Mouse (Mus musculus) liver, embryonic 12.5 days (tissue): ENCODE measurements around the gene Mgrn1. TPM values are rescaled to one million over a fixed set of nuclear protein-coding genes. Genes with fewer than 3 reads are reported as not detected.

Experiments
- ATAC-seq: fragments of 200-750 bp; cut with Nextera tagmentation; 2 replicates; pipeline ENCODE4 v1.8.0; 2017; ENCODE audit warnings: moderate number of reproducible peaks, mild to moderate bottlenecking, moderate library complexity
- H3K27ac ChIP-seq: fragments of 300-500 bp; sonication (generic); 2 replicates; pipeline ENCODE4 v1.5.1; 2016; ENCODE audit warnings: mild to moderate bottlenecking
- H3K27me3 ChIP-seq: fragments of 300-500 bp; sonication (generic); replicated peaks from 2 replicates; pipeline ENCODE4 v1.6.1; 2016; ENCODE audit warnings: mild to moderate bottlenecking, moderate library complexity
- H3K36me3 ChIP-seq: fragments of 300-500 bp; sonication (generic); 2 replicates; pipeline ENCODE4 v1.6.1; 2016; ENCODE audit warnings: mild to moderate bottlenecking, moderate library complexity
- H3K4me1 ChIP-seq: fragments of 300-500 bp; sonication (generic); 2 replicates; pipeline ENCODE4 v1.6.1; 2016
- H3K4me2 ChIP-seq: fragments of 300-500 bp; sonication (generic); 2 replicates; pipeline ENCODE4 v1.6.1; 2016; ENCODE audit warnings: mild to moderate bottlenecking, moderate library complexity
- H3K4me3 ChIP-seq: fragments of 300-500 bp; sonication (generic); 2 replicates; pipeline ENCODE4 v1.5.1; 2016; ENCODE audit warnings: mild to moderate bottlenecking, moderate library complexity
- H3K9ac ChIP-seq: fragments of 300-500 bp; sonication (generic); 2 replicates; pipeline ENCODE4 v1.6.1; 2016; ENCODE audit warnings: mild to moderate bottlenecking, moderate library complexity
- H3K9me3 ChIP-seq: fragments of 300-500 bp; sonication (generic); replicated peaks from 2 replicates; pipeline ENCODE4 v1.6.1; 2016; ENCODE audit warnings: mild to moderate bottlenecking, moderate library complexity
- WGBS: fragments of 180-500 bp; shearing (Covaris S2); methylation state at CpG from one replicate; pipeline ENCODE4 v1.1.7; 2016; ENCODE audit not compliant: insufficient replicate concordance; 5-methylcytosine and 5-hydroxymethylcytosine counted together
- polyA plus RNA-seq: library from polyadenylated mRNA; unstranded; fragments of >200 nt; fragmentation: Nextera tagmentation; extraction: Ambion mirVana; gene quantifications from 2 replicates; pipeline ENCODE4 v1.2.1, GENCODE M21; 2016

Gene Mgrn1
- polyA plus RNA-seq, 1 experiment from 2014 or later: 29.8 TPM

GRCm38 (mm10) chr16:4947378-4947777 is 61.3 kb downstream of the Mgrn1 start:
- Histone ChIP-seq H3K27ac (peak overlapping the region; percentile 6; the same call in 1 of the 2 replicates), H3K36me3 (peaks cover 86% of the 10 kb centered on the region), H3K9me3 (no peaks in the 10 kb centered on the region), H3K4me1 (0 out of 2 replicates have a peak, but pooled peaks cover 3% of the 10 kb centered on the region), H3K4me2 (no peak overlapping the region), H3K9ac (no peak overlapping the region), H3K27me3 (no peaks in the 10 kb centered on the region), H3K4me3 (no peak overlapping the region)
- WGBS: 81% methylated on average over 4 of the region's 4 CpGs
- 0 out of 2 replicates have a peak, but pooled peaks have one; percentile 12 for ATAC-seq

GRCm38 (mm10) chr16:4956609-4957008 is 70.6 kb downstream of the Mgrn1 start:
- no peaks in the 10 kb centered on the region for H3K9me3 ChIP-seq
- H3K9ac ChIP-seq: no peak overlapping the region
- peaks cover 13% of the 10 kb centered on the region for H3K4me1 ChIP-seq
- H3K4me3 ChIP-seq: no peak overlapping the region
- H3K36me3 ChIP-seq: peaks cover 70% of the 10 kb centered on the region
- no peak overlapping the region for H3K4me2 ChIP-seq
- H3K27ac ChIP-seq: no peak overlapping the region
- no peaks in the 10 kb centered on the region for H3K27me3 ChIP-seq
- WGBS: 76% methylated on average over 3 of the region's 3 CpGs
- ATAC-seq: no peak

GRCm38 (mm10) chr16:4957446-4957845 is 71.4 kb downstream of the Mgrn1 start:
- Histone ChIP-seq H3K27ac (no peak overlapping the region), H3K4me1 (peaks cover 19% of the 10 kb centered on the region), H3K9me3 (no peaks in the 10 kb centered on the region), H3K27me3 (no peaks in the 10 kb centered on the region), H3K9ac (no peak overlapping the region), H3K4me3 (no peak overlapping the region), H3K4me2 (no peak overlapping the region), H3K36me3 (peaks cover 63% of the 10 kb centered on the region)
- 74% methylated on average over 3 of the region's 3 CpGs for WGBS
- no peak for ATAC-seq

- Histone ChIP-seq H3K4me2 (no peak overlapping the region), H3K27ac (no peak overlapping the region), H3K9me3 (no peaks in the 10 kb centered on the region), H3K36me3 (peaks cover 35% of the 10 kb centered on the region), H3K27me3 (no peaks in the 10 kb centered on the region), H3K4me1 (peaks cover 26% of the 10 kb centered on the region), H3K4me3 (no peak overlapping the region), H3K9ac (no peak overlapping the region)
- no peak for ATAC-seq
- WGBS: 73% methylated on average over 8 of the region's 8 CpGs
These were observed 74.2 kb downstream of the Mgrn1 start for GRCm38 (mm10) chr16:4960260-4960659.

- no peak for ATAC-seq
- Histone ChIP-seq H3K9me3 (no peaks in the 10 kb centered on the region), H3K36me3 (peaks cover 8% of the 10 kb centered on the region), H3K27ac (peak overlapping the region; percentile 88; the same call in 1 of the 2 replicates), H3K27me3 (no peaks in the 10 kb centered on the region), H3K4me1 (peaks cover 29% of the 10 kb centered on the region), H3K4me3 (peak overlapping the region; percentile 92), H3K9ac (peak overlapping the region; percentile 86), H3K4me2 (peak overlapping the region; percentile 82)
- WGBS: 24% methylated on average over 9 of the region's 9 CpGs
These were observed 77.3 kb downstream of the Mgrn1 start for GRCm38 (mm10) chr16:4963346-4963745.

- WGBS: under 1% methylated on average over 68 of the region's 76 CpGs
- Histone ChIP-seq H3K4me1 (peaks cover 29% of the 10 kb centered on the region), H3K9ac (peak within 1 kb of the TSS; percentile 86), H3K36me3 (peaks cover 8% of the 10 kb centered on the region), H3K27ac (peak within 1 kb of the TSS; percentile 88), H3K4me2 (peak within 1 kb of the TSS; percentile 82), H3K4me3 (peak within 1 kb of the TSS; percentile 92), H3K9me3 (no peaks in the 10 kb centered on the region), H3K27me3 (no peaks in the 10 kb centered on the region)
- ATAC-seq: peak; percentile 99
These were observed 78.0 kb downstream of the Mgrn1 start, which contains the start of gene Anks3 for GRCm38 (mm10) chr16:4963797-4964709. TSS of gene Anks3 (minus strand) at chr16:4964205.

- Histone ChIP-seq H3K27ac (peak overlapping the region; percentile 88), H3K9ac (peak overlapping the region; percentile 86), H3K4me1 (peaks cover 29% of the 10 kb centered on the region), H3K9me3 (no peaks in the 10 kb centered on the region), H3K4me2 (peak overlapping the region; percentile 82), H3K36me3 (0 out of 2 replicates have a peak, but pooled peaks cover 3% of the 10 kb centered on the region), H3K27me3 (no peaks in the 10 kb centered on the region), H3K4me3 (peak overlapping the region; percentile 92)
- 0 out of 2 replicates have a peak, but pooled peaks have one; percentile 1 for ATAC-seq
- 13% methylated on average over 13 of the region's 13 CpGs for whole genome bisulfite sequencing
These were observed 78.8 kb downstream of the Mgrn1 start for GRCm38 (mm10) chr16:4964731-4965391.

GRCm38 (mm10) chr16:4965392-4966129 is 79.5 kb downstream of the Mgrn1 start:
- Histone ChIP-seq H3K4me3 (peak overlapping the region; percentile 92), H3K36me3 (no peaks in the 10 kb centered on the region), H3K4me2 (peak overlapping the region; percentile 82), H3K4me1 (peaks cover 28% of the 10 kb centered on the region), H3K27me3 (no peaks in the 10 kb centered on the region), H3K9me3 (no peaks in the 10 kb centered on the region), H3K9ac (no peak overlapping the region), H3K27ac (no peak overlapping the region)
- 76% methylated on average over 8 of the region's 8 CpGs for WGBS
- no peak for ATAC-seq

GRCm38 (mm10) chr16:4968426-4968825 is 82.4 kb downstream of the Mgrn1 start:
- Histone ChIP-seq H3K9me3 (no peaks in the 10 kb centered on the region), H3K9ac (no peak overlapping the region), H3K27me3 (no peaks in the 10 kb centered on the region), H3K36me3 (no peaks in the 10 kb centered on the region), H3K27ac (no peak overlapping the region), H3K4me2 (no peak overlapping the region), H3K4me3 (no peak overlapping the region), H3K4me1 (peaks cover 15% of the 10 kb centered on the region)
- WGBS: 63% methylated on average over 3 of the region's 3 CpGs
- no peak for ATAC-seq

- H3K9me3 ChIP-seq: no peaks in the 10 kb centered on the region
- no peak overlapping the region for H3K4me2 ChIP-seq
- no peaks in the 10 kb centered on the region for H3K27me3 ChIP-seq
- no peaks in the 10 kb centered on the region for H3K36me3 ChIP-seq
- 0 out of 2 replicates have a peak overlapping the region, but pooled peaks have one; percentile 13 for H3K9ac ChIP-seq
- no peak overlapping the region for H3K27ac ChIP-seq
- H3K4me1 ChIP-seq: peaks cover 13% of the 10 kb centered on the region
- H3K4me3 ChIP-seq: no peak overlapping the region
- 46% methylated on average over 5 of the region's 5 CpGs for WGBS
- ATAC-seq: no peak; the same call in 1 of the 2 replicates
These were observed 83.2 kb downstream of the Mgrn1 start for GRCm38 (mm10) chr16:4969055-4969843.

- Histone ChIP-seq H3K4me3 (no peak overlapping the region), H3K36me3 (no peaks in the 10 kb centered on the region), H3K9ac (no peak overlapping the region), H3K27me3 (0 out of 2 replicates have a peak, but pooled peaks cover 6% of the 10 kb centered on the region), H3K9me3 (no peaks in the 10 kb centered on the region), H3K4me1 (0 out of 2 replicates have a peak, but pooled peaks cover 6% of the 10 kb centered on the region), H3K4me2 (no peak overlapping the region), H3K27ac (no peak overlapping the region)
- no peak for ATAC-seq
- 40% methylated on average over 4 of the region's 4 CpGs for WGBS
These were observed 85.6 kb downstream of the Mgrn1 start for GRCm38 (mm10) chr16:4971626-4972025.
